Mouse (Mus musculus) kidney, adult 2 months (tissue): ENCODE measurements around the gene Spindoc. TPM values are rescaled to one million over a fixed set of nuclear protein-coding genes. Genes with fewer than 3 reads are reported as not detected.
"Not testable (repeated sequence)": the region's sequence is repeated elsewhere in the genome, so short reads cannot be mapped to it uniquely, and the experiment has no call there.

ENCODE experiments used
- DNase-seq: peaks from one replicate; pipeline ENCODE4 v3.0.0; 2021
- H3K27ac ChIP-seq: fragments of 200-500 bp; 2 replicates; pipeline ENCODE4 v1.5.1; 2012; ENCODE audit warnings: low read depth, low read length, control low read depth, inconsistent platforms; ENCODE audit not compliant: insufficient read depth
- H3K27me3 ChIP-seq: fragments of 200-500 bp; replicated peaks from 2 replicates; pipeline ENCODE4 v1.6.1; 2012; ENCODE audit warnings: mild to moderate bottlenecking, moderate library complexity, low read length, inconsistent platforms; ENCODE audit not compliant: control insufficient read depth, insufficient read depth
- H3K36me3 ChIP-seq: fragments of 200-500 bp; 2 replicates; pipeline ENCODE4 v1.6.1; 2012; ENCODE audit warnings: mild to moderate bottlenecking, moderate library complexity, low read length, inconsistent platforms; ENCODE audit not compliant: control insufficient read depth, insufficient read depth
- H3K4me1 ChIP-seq: fragments of 200-500 bp; 2 replicates; pipeline ENCODE4 v1.6.1; 2011; ENCODE audit warnings: low read length; ENCODE audit not compliant: control insufficient read depth, insufficient read depth
- H3K4me3 ChIP-seq: fragments of 200-500 bp; 2 replicates; pipeline ENCODE4 v1.5.1; 2011; ENCODE audit warnings: mild to moderate bottlenecking, low read depth, low read length, control low read depth; ENCODE audit not compliant: insufficient read depth
- CTCF ChIP-seq: fragments of 200-500 bp; conservative IDR thresholded peaks from 2 replicates; pipeline ENCODE4 v1.5.1; 2011; ENCODE audit warnings: low read depth, mild to moderate bottlenecking, control low read depth, low read length, moderate library complexity, mixed read lengths; ENCODE audit not compliant: insufficient read depth, insufficient read length
- POLR2A ChIP-seq: fragments of 200-500 bp; IDR thresholded peaks from one replicate; pipeline ENCODE4 v1.6.1; 2011; ENCODE audit warnings: low read depth, low read length, control low read depth
- WGBS: fragments of 180-500 bp; shearing (Covaris S2); methylation state at CpG from one replicate; pipeline ENCODE4 v1.1.7; 2018; 5-methylcytosine and 5-hydroxymethylcytosine counted together
- polyA plus RNA-seq: library from polyadenylated mRNA; depleted of rRNA; stranded (reverse); fragments of >200 nt; gene quantifications from 2 replicates; pipeline ENCODE4 v1.2.3, GENCODE M21; 2012

Gene Spindoc
- polyA plus RNA-seq, 1 experiment: 15.0 TPM

GRCm38 (mm10) chr19:7415916-7416833 lies 33.4 kb upstream of the Spindoc start:
- Histone ChIP-seq H3K4me1 (no peaks in the 10 kb centered on the region), H3K27ac (peak overlapping the region; percentile 39; the same call in 1 of the 2 replicates), H3K27me3 (no peaks in the 10 kb centered on the region), H3K36me3 (no peaks in the 10 kb centered on the region), H3K4me3 (peak overlapping the region; percentile 69)
- 34% methylated on average over 22 of the region's 22 CpGs for WGBS
- TF ChIP-seq POLR2A (no peak), CTCF (no peak)
- DNase-seq: peak; percentile 31

GRCm38 (mm10) chr19:7412361-7412760 lies 29.6 kb upstream of the Spindoc start:
- no peaks in the 10 kb centered on the region for H3K27me3 ChIP-seq
- WGBS: 60% methylated on average over 2 of the region's 2 CpGs
- no peaks in the 10 kb centered on the region for H3K36me3 ChIP-seq
- H3K4me1 ChIP-seq: no peaks in the 10 kb centered on the region
- H3K27ac ChIP-seq: no peak overlapping the region
- no peak overlapping the region for H3K4me3 ChIP-seq
- no peak for DNase-seq
- no peak for TF ChIP-seq POLR2A
- TF ChIP-seq CTCF: no peak

GRCm38 (mm10) chr19:7404623-7405229 lies 21.9 kb upstream of the Spindoc start:
- DNase-seq: no peak
- no peak overlapping the region for H3K4me3 ChIP-seq
- WGBS: 68% methylated on average over 9 of the region's 9 CpGs

GRCm38 (mm10) chr19:7400635-7401034 lies 17.8 kb upstream of the Spindoc start:
- Histone ChIP-seq H3K27ac (no peak overlapping the region), H3K4me3 (no peak overlapping the region), H3K27me3 (no peaks in the 10 kb centered on the region), H3K4me1 (no peaks in the 10 kb centered on the region), H3K36me3 (no peaks in the 10 kb centered on the region)
- TF ChIP-seq CTCF (no peak), POLR2A (no peak)
- DNase-seq: peak; percentile 75
- WGBS: 71% methylated on average over 11 of the region's 11 CpGs

More at GRCm38 (mm10) chr19:7404623-7405229, 21.9 kb upstream of the Spindoc start:
- H3K4me1 ChIP-seq: no peaks in the 10 kb centered on the region
- H3K27me3 ChIP-seq: no peaks in the 10 kb centered on the region
- H3K36me3 ChIP-seq: no peaks in the 10 kb centered on the region
- TF ChIP-seq POLR2A: no peak
- TF ChIP-seq CTCF: no peak
- H3K27ac ChIP-seq: no peak overlapping the region

- not testable (repeated sequence) for H3K4me3 ChIP-seq
These were observed 16.1 kb upstream of the Spindoc start for GRCm38 (mm10) chr19:7398898-7399297.

GRCm38 (mm10) chr19:7396867-7397826 lies 14.4 kb upstream of the Spindoc start:
- H3K27ac ChIP-seq, H3K27me3 ChIP-seq, H3K4me1 ChIP-seq, H3K4me3 ChIP-seq, H3K36me3 ChIP-seq: not testable (repeated sequence)
- DNase-seq: peak; percentile 36
- TF ChIP-seq CTCF: peak; percentile 33
- 58% methylated on average over 10 of the region's 10 CpGs for WGBS

More at GRCm38 (mm10) chr19:7398898-7399297, 16.1 kb upstream of the Spindoc start:
- H3K4me1 ChIP-seq, H3K27ac ChIP-seq, H3K27me3 ChIP-seq, H3K36me3 ChIP-seq, DNase-seq: not testable (repeated sequence)
- 49% methylated on average over 24 of the region's 24 CpGs for WGBS

- no peaks in the 10 kb centered on the region for H3K27me3 ChIP-seq
- no peak overlapping the region for H3K4me3 ChIP-seq
- 0 out of 2 replicates have a peak, but pooled peaks cover 1% of the 10 kb centered on the region for H3K4me1 ChIP-seq
- no peak for TF ChIP-seq CTCF
- no peak for TF ChIP-seq POLR2A
- WGBS: 76% methylated on average over 6 of the region's 6 CpGs
- DNase-seq: no peak
- H3K27ac ChIP-seq: no peak overlapping the region
- H3K36me3 ChIP-seq: no peaks in the 10 kb centered on the region
These were observed 5.7 kb upstream of the Spindoc start for GRCm38 (mm10) chr19:7388488-7388887.
